Mouse (Mus musculus): ENCODE measurements at regions not wholly inside any gene's neighbourhood (a gene's known extent, or its start where the extent isn't known, plus 50 kb on each side); places are given as distances from the start of the nearest gene placed in this dataset.

DNA sequence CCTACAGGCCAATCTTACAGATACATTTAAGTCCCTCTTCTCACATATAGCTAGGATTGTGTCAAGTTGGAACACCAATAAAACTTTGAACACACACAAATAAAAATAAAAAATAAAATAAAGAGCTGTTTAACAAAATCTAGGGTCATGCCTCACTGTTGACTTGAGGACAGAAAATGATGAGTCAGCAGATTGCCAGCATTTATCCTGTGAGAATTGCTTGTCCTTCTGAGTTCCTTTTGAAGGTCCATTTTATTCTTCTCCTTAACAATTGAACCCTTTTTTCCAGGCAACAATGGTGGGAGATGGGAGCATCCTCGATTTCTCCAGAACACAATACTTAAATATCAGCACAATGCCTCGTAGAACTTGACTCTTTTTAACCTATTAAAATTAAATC lies 1022.4 kb upstream of the Adgrl4 start:
- TF ChIP-seq CTCF (IDR thresholded peaks at IDR 0.05) (no peak), POLR2A (IDR thresholded peaks at IDR 0.05; ENCODE audit: insufficient read depth, low read depth, low read length) (no peak), EP300 (IDR thresholded peaks at IDR 0.05; ENCODE audit: insufficient read depth, low read depth, low read length) (no peak)
